Comparison of ENCODE assay signal across 7 mouse cellular contexts in genomic region chr3:81782921-81783541, GRCm38 (mm10).
DNase-seq lines count a peak whose midpoint lies in the region; ATAC-seq and TF ChIP-seq lines count a peak whose summit lies in the region.

No protein-coding gene starts in this region.

- H3K4me3 ChIP-seq in E14TG2a.4 (replicated peaks; ENCODE audit: low read length): no peak overlapping the region
- H3K4me3 ChIP-seq in embryonic facial prominence, embryonic 12.5 days: peak overlapping the region; percentile 18

- peak; percentile 69 for TF ChIP-seq CTCF in E14TG2a.4 (conservative IDR thresholded peaks at IDR 0.05; ENCODE audit: low read length)

- no peak overlapping the region for H3K9ac ChIP-seq in embryonic facial prominence, embryonic 12.5 days

- no peak for ATAC-seq in embryonic facial prominence, embryonic 12.5 days (ENCODE audit: insufficient number of reproducible peaks, insufficient read depth, low FRiP score, low TSS enrichment)
- peak; percentile 70 for ATAC-seq in megakaryocyte, adult 5-6 weeks (ENCODE audit: poor library complexity, severe bottlenecking)

- intact Hi-C loops in heart, postnatal 10 days (cut with DNase I): loop anchor here (2.0 kb wide), 1 partner anchor 744 kb away; no protein-coding TSS in a partner anchor

- H3K27me3 ChIP-seq in E14TG2a.4 (ENCODE audit: insufficient read depth, low read length): no peaks in the 10 kb centered on the region
- H3K27me3 ChIP-seq in embryonic facial prominence, embryonic 12.5 days: no peaks in the 10 kb centered on the region

- no peaks in the 10 kb centered on the region for H3K36me3 ChIP-seq in E14TG2a.4 (ENCODE audit: insufficient read depth, low read length)
- no peaks in the 10 kb centered on the region for H3K36me3 ChIP-seq in embryonic facial prominence, embryonic 12.5 days

- peak; percentile 37 for DNase-seq in ZHBTc4 (ENCODE audit: low read depth, low spot score)
- DNase-seq in heart, postnatal 10 days: peak; percentile 2 to 19
- DNase-seq in layer of hippocampus, postnatal 14 days (ENCODE audit: low spot score in 2 of 2): peak; percentile 59 to 72
- peak; percentile 43 for DNase-seq in right cerebral cortex, adult 18-20 months

- H3K9me3 ChIP-seq in E14TG2a.4 (ENCODE audit: low read length): no peaks in the 10 kb centered on the region
- no peaks in the 10 kb centered on the region for H3K9me3 ChIP-seq in embryonic facial prominence, embryonic 12.5 days

- H3K27ac ChIP-seq in embryonic facial prominence, embryonic 12.5 days: peak overlapping the region; percentile 52; the same call in 1 of the 2 replicates

- H3K4me2 ChIP-seq in embryonic facial prominence, embryonic 12.5 days (replicated peaks): peak overlapping the region; percentile 43

- H3K4me1 ChIP-seq in E14TG2a.4 (replicated peaks; ENCODE audit: low read depth, low read length): no peaks in the 10 kb centered on the region
- 0 out of 2 replicates have a peak, but pooled peaks cover 5% of the 10 kb centered on the region for H3K4me1 ChIP-seq in embryonic facial prominence, embryonic 12.5 days

- 16% methylated on average over 15 of the region's 15 CpGs for WGBS in embryonic facial prominence, embryonic 12.5 days

Comparison
In these comparisons a context has a peak if more than half of its experiments do, and no peak if none do; other contexts are left out.
1. DNase-seq: peak in every context shown above with its lines; median percentile 66 in layer of hippocampus, postnatal 14 days; 43 in right cerebral cortex, adult 18-20 months; 37 in ZHBTc4; 10 in heart, postnatal 10 days.